Mouse (Mus musculus): ENCODE results near the gene Fbxl19. TPM values are rescaled to one million over a fixed set of nuclear protein-coding genes. Genes with fewer than 3 reads are reported as not detected.
A peak's percentile ranks its signal among the peaks of the same experiment; 100 is the strongest.

The Fbxl19 gene
- polyA plus RNA-seq, 1 experiment from 2014 or later = 10.7 TPM

GRCm38 (mm10) chr7:127759716-127760115, 15.4 kb downstream of the Fbxl19 start:
- Histone ChIP-seq H3K4me1 (replicated peaks; ENCODE audit: control insufficient read depth, insufficient read depth, low read length) (no peaks in the 10 kb centered on the region), H3K9me3 (ENCODE audit: control insufficient read depth, low read length) (no peaks in the 10 kb centered on the region), H3K4me2 (replicated peaks; ENCODE audit: low read depth, low read length) (no peak overlapping the region), H3K27me3 (ENCODE audit: control insufficient read depth, insufficient read depth, low read length) (no peaks in the 10 kb centered on the region), H3K9ac (ENCODE audit: low read depth, low read length) (no peak overlapping the region), H3K27ac (ENCODE audit: low read depth, low read length) (no peak overlapping the region), H3K36me3 (ENCODE audit: control insufficient read depth, insufficient read depth, low read length) (peaks cover 11% of the 10 kb centered on the region; the same call in 1 of the 2 replicates), H3K4me3 (ENCODE audit: low read depth, low read length) (no peak overlapping the region)
- no peak for ATAC-seq (ENCODE audit: low FRiP score)
- DNase-seq (ENCODE audit: low spot score) = no peak
- WGBS = 69% methylated on average over 6 of the region's 6 CpGs

- H3K4me3 ChIP-seq (ENCODE audit: low read depth, low read length) = no peak overlapping the region
- H3K4me2 ChIP-seq (replicated peaks; ENCODE audit: low read depth, low read length) = no peak overlapping the region
- H3K27ac ChIP-seq (ENCODE audit: low read depth, low read length) = no peak overlapping the region
- no peaks in the 10 kb centered on the region for H3K27me3 ChIP-seq (ENCODE audit: control insufficient read depth, insufficient read depth, low read length)
- no peak overlapping the region for H3K9ac ChIP-seq (ENCODE audit: low read depth, low read length)
- H3K4me1 ChIP-seq (replicated peaks; ENCODE audit: control insufficient read depth, insufficient read depth, low read length) = no peaks in the 10 kb centered on the region
- 90% methylated on average over 3 of the region's 3 CpGs for WGBS
- ATAC-seq (ENCODE audit: low FRiP score) (no peak), DNase-seq (ENCODE audit: low spot score) (no peak)
- H3K9me3 ChIP-seq (ENCODE audit: control insufficient read depth, low read length) = no peaks in the 10 kb centered on the region
- peaks cover 11% of the 10 kb centered on the region; the same call in 1 of the 2 replicates for H3K36me3 ChIP-seq (ENCODE audit: control insufficient read depth, insufficient read depth, low read length)
Measured at GRCm38 (mm10) chr7:127760478-127760877, 16.1 kb downstream of the Fbxl19 start.

- Histone ChIP-seq H3K4me1 (replicated peaks; ENCODE audit: control insufficient read depth, insufficient read depth, low read length) (no peaks in the 10 kb centered on the region), H3K27ac (ENCODE audit: low read depth, low read length) (no peak overlapping the region), H3K27me3 (ENCODE audit: control insufficient read depth, insufficient read depth, low read length) (no peaks in the 10 kb centered on the region), H3K9me3 (ENCODE audit: control insufficient read depth, low read length) (no peaks in the 10 kb centered on the region), H3K9ac (ENCODE audit: low read depth, low read length) (no peak overlapping the region), H3K4me3 (ENCODE audit: low read depth, low read length) (no peak overlapping the region), H3K4me2 (replicated peaks; ENCODE audit: low read depth, low read length) (no peak overlapping the region), H3K36me3 (ENCODE audit: control insufficient read depth, insufficient read depth, low read length) (peaks cover 11% of the 10 kb centered on the region; the same call in 1 of the 2 replicates)
- ATAC-seq (ENCODE audit: low FRiP score) = no peak
- 49% methylated on average over 7 of the region's 7 CpGs for WGBS
- peak; percentile 81 for DNase-seq (ENCODE audit: low spot score)
Measured at GRCm38 (mm10) chr7:127761026-127761425, 16.7 kb downstream of the Fbxl19 start.

GRCm38 (mm10) chr7:127763642-127764041, 19.3 kb downstream of the Fbxl19 start:
- no peak for DNase-seq (ENCODE audit: low spot score)
- Histone ChIP-seq H3K27ac (ENCODE audit: low read depth, low read length) (no peak overlapping the region), H3K4me3 (ENCODE audit: low read depth, low read length) (no peak overlapping the region), H3K4me2 (replicated peaks; ENCODE audit: low read depth, low read length) (no peak overlapping the region), H3K9me3 (ENCODE audit: control insufficient read depth, low read length) (no peaks in the 10 kb centered on the region), H3K4me1 (replicated peaks; ENCODE audit: control insufficient read depth, insufficient read depth, low read length) (0 out of 2 replicates have a peak, but pooled peaks cover 1% of the 10 kb centered on the region), H3K9ac (ENCODE audit: low read depth, low read length) (no peak overlapping the region), H3K36me3 (ENCODE audit: control insufficient read depth, insufficient read depth, low read length) (peaks cover 14% of the 10 kb centered on the region), H3K27me3 (ENCODE audit: control insufficient read depth, insufficient read depth, low read length) (no peaks in the 10 kb centered on the region)
- 92% methylated on average over 4 of the region's 4 CpGs for WGBS
- ATAC-seq (ENCODE audit: low FRiP score) = no peak

DNA sequence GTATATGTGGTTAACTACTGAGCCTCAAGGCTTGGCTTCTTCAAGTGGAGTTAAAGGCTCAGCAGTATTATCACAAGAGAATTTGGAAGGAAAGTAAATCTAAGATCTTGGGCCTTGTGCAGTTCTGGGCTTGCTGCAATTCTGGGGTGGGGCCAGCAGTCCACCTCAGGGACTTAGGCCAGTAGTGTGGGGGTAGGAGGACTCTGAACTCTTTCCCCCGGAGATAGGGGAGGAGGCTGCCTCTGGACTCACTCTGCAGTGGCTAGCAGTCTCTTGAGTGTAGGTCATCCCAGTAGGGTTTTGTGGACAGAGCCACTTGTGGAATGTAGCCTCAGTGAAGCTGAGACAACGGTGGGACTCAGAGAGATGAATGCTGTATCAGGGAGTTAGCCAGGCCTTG, 21.4 kb downstream of the Fbxl19 start:
- Histone ChIP-seq H3K4me1 (replicated peaks; ENCODE audit: control insufficient read depth, insufficient read depth, low read length) (peaks cover 6% of the 10 kb centered on the region; the same call in 1 of the 2 replicates), H3K9me3 (ENCODE audit: control insufficient read depth, low read length) (no peaks in the 10 kb centered on the region), H3K9ac (ENCODE audit: low read depth, low read length) (no peak overlapping the region), H3K4me2 (replicated peaks; ENCODE audit: low read depth, low read length) (no peak overlapping the region), H3K36me3 (ENCODE audit: control insufficient read depth, insufficient read depth, low read length) (peaks cover 14% of the 10 kb centered on the region), H3K27me3 (ENCODE audit: control insufficient read depth, insufficient read depth, low read length) (no peaks in the 10 kb centered on the region), H3K4me3 (ENCODE audit: low read depth, low read length) (no peak overlapping the region), H3K27ac (ENCODE audit: low read depth, low read length) (no peak overlapping the region)
- DNase-seq (ENCODE audit: low spot score) = no peak
- no peak for ATAC-seq (ENCODE audit: low FRiP score)
- WGBS = 84% methylated on average over 2 of the region's 2 CpGs

DNA sequence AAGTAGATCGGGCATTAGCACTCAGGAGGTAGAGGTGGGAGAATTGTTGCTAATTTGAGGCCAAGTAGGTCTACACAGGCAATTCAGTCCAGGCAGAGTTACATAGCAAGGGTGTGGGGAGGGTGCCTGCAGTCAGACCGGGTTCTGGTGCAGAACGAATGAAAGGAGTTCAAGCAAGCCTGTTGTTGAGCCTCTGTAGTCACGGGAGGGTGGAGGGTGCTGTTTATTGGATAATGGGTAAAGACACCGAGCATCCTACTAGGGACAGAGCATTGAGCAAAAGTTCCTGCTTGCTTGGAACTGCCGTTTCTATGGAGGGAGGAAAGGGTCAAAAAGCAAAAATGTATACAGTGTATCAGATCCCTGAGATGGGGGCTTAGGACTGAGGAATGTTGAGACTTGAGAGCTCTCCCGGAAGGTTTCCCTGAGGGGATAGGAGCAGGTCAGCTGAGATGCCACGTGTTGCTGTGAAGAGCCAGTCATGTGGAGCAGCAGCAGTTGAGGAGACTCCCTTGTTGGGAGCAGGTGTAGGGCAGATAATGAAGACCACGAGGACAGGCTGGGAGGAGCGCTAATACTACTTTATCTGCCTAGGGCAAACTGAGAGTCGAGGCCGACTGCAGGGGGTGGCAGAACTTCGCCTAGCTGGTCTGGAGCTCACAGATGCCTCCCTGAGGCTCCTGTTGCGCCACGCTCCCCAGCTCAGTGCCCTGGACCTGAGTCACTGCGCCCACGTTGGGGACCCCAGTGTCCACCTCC, 22.7 kb downstream of the Fbxl19 start:
- Histone ChIP-seq H3K9ac (ENCODE audit: low read depth, low read length) (no peak overlapping the region), H3K36me3 (ENCODE audit: control insufficient read depth, insufficient read depth, low read length) (peaks cover 14% of the 10 kb centered on the region), H3K27ac (ENCODE audit: low read depth, low read length) (no peak overlapping the region), H3K4me1 (replicated peaks; ENCODE audit: control insufficient read depth, insufficient read depth, low read length) (peaks cover 6% of the 10 kb centered on the region; the same call in 1 of the 2 replicates), H3K4me3 (ENCODE audit: low read depth, low read length) (no peak overlapping the region), H3K4me2 (replicated peaks; ENCODE audit: low read depth, low read length) (no peak overlapping the region), H3K27me3 (ENCODE audit: control insufficient read depth, insufficient read depth, low read length) (no peaks in the 10 kb centered on the region), H3K9me3 (ENCODE audit: control insufficient read depth, low read length) (no peaks in the 10 kb centered on the region)
- WGBS = 85% methylated on average over 17 of the region's 17 CpGs
- DNase-seq (ENCODE audit: low spot score) = no peak
- no peak for ATAC-seq (ENCODE audit: low FRiP score)

GRCm38 (mm10) chr7:127767671-127768345, 23.5 kb downstream of the Fbxl19 start:
- Histone ChIP-seq H3K9me3 (ENCODE audit: control insufficient read depth, low read length) (no peaks in the 10 kb centered on the region), H3K27me3 (ENCODE audit: control insufficient read depth, insufficient read depth, low read length) (no peaks in the 10 kb centered on the region), H3K9ac (ENCODE audit: low read depth, low read length) (no peak overlapping the region), H3K4me2 (replicated peaks; ENCODE audit: low read depth, low read length) (no peak overlapping the region), H3K27ac (ENCODE audit: low read depth, low read length) (no peak overlapping the region), H3K4me3 (ENCODE audit: low read depth, low read length) (no peak overlapping the region), H3K36me3 (ENCODE audit: control insufficient read depth, insufficient read depth, low read length) (peaks cover 14% of the 10 kb centered on the region), H3K4me1 (replicated peaks; ENCODE audit: control insufficient read depth, insufficient read depth, low read length) (peaks cover 6% of the 10 kb centered on the region; the same call in 1 of the 2 replicates)
- no peak for ATAC-seq (ENCODE audit: low FRiP score)
- no peak for DNase-seq (ENCODE audit: low spot score)
- 93% methylated on average over 19 of the region's 19 CpGs for WGBS

DNA sequence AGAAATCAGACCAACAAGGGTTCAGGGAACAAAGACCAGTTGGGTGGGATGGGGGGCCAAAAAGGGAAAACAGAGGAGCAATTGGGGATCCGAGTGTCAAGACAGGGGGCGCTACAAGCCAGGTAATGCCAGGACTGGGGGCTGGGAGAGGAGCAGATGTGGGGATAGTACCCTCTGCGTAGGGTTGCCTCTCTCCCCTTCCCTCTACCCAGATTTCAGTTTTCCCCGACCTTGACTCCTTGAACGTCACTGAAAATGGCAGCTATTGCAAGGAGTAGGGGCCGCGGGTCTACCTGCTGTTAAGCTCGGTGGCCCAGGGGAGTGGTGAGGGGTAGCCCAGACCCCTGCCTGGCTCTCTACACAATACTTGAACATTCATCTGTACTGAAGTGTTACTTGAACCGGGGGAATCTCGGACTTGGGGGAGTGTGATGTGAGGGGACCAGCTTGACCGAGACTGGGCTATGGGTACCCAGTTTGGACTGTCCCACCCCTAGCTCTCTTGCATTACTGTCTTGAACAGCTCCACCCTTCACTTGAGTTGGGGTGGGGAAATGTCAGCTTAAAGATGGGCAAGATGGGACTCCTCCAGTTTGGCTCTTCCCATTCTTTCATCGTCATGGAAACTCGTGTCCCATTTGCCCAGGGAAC, 24.1 kb downstream of the Fbxl19 start:
- Histone ChIP-seq H3K4me3 (ENCODE audit: low read depth, low read length) (no peak overlapping the region), H3K27ac (ENCODE audit: low read depth, low read length) (no peak overlapping the region), H3K9me3 (ENCODE audit: control insufficient read depth, low read length) (no peaks in the 10 kb centered on the region), H3K4me2 (replicated peaks; ENCODE audit: low read depth, low read length) (peak overlapping the region; percentile 72; the same call in 1 of the 2 replicates), H3K27me3 (ENCODE audit: control insufficient read depth, insufficient read depth, low read length) (no peaks in the 10 kb centered on the region), H3K36me3 (ENCODE audit: control insufficient read depth, insufficient read depth, low read length) (peaks cover 14% of the 10 kb centered on the region), H3K4me1 (replicated peaks; ENCODE audit: control insufficient read depth, insufficient read depth, low read length) (peaks cover 6% of the 10 kb centered on the region; the same call in 1 of the 2 replicates), H3K9ac (ENCODE audit: low read depth, low read length) (no peak overlapping the region)
- DNase-seq (ENCODE audit: low spot score) (no peak), ATAC-seq (ENCODE audit: low FRiP score) (no peak)
- 49% methylated on average over 13 of the region's 13 CpGs for WGBS

Measured in hindbrain, embryonic 11.5 days (tissue).